Mouse (Mus musculus) retina, postnatal 7 days (tissue): ENCODE measurements around the gene Cul3.

Source experiments
- DNase-seq: peaks from one replicate; pipeline ENCODE4 v3.0.0-alpha.2; 2012; ENCODE audit warnings: low read depth, low spot score

Gene Cul3

DNA sequence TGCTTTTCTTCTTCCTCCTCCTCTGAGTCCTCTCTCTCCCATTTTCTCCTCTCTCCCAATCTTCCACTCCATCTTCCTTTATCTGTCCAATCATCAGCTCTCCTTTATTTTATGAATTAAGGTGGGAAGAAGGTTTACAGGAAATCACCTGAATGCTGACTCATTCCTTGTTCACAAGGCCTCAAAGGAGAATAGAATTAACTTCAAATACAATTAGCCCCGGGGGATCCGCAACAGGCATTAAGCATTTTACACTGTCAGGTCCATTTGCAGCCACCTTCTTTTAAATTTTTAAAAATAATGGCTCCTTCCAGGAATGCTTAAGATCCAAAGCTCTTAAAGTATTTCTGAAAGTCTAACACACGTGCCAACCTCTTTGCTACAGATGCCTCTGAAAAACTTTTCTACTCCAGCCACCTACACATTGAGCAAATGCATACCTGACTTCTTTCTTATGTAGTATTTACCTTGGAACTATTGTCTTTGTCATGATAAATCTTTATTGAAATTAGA, 24.7 kb downstream of the Cul3 start:
- DNase-seq: no peak

DNA sequence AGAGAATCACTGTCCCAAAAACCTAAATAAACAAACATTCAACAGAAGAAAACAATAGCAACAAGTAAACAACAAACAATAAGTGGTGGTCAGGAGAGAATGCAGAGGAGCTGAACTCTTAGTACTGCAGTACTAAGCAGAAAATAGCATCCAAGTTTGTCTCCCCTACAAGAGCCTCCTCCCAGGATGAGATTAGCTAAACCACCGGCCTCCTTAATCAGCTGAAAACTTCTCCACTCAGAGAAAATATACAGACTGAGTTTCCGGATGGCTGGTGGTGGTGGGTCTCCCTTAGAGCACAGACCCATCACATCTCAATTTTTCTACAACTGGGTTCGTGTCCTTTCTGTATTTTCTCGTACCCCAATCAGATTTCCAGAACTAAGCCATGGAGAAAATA, 47.0 kb downstream of the Cul3 start:
- no peak for DNase-seq

- DNase-seq: no peak
Measured at GRCm38 (mm10) chr1:80278731-80279130, 61.5 kb downstream of the Cul3 start.

- no peak for DNase-seq
Measured at GRCm38 (mm10) chr1:80260443-80260842, 79.8 kb downstream of the Cul3 start.

- DNase-seq: no peak
Measured at GRCm38 (mm10) chr1:80258632-80259031, 81.6 kb downstream of the Cul3 start.

- no peak for DNase-seq
Measured at GRCm38 (mm10) chr1:80253309-80253708, 87.0 kb downstream of the Cul3 start.

DNA sequence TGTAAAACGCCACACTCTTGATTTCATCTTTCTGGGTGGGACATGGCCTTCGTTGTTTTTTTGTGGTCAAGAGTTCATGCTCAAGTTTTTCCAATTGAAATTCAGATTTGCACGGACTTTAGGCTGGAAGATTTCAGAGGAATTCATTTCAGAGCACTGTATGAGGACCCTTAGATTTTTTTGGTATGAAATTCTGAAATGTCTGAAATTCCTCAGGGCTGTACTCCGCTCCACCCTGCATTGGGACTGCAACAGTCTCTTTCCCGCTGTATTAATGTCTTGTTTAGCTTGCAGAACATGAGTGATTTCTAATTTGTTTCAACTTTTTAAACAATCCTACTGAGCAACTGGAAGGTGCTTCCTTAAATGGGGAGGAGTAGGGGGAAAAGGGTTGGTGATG, 90.0 kb downstream of the Cul3 start:
- DNase-seq: no peak

DNA sequence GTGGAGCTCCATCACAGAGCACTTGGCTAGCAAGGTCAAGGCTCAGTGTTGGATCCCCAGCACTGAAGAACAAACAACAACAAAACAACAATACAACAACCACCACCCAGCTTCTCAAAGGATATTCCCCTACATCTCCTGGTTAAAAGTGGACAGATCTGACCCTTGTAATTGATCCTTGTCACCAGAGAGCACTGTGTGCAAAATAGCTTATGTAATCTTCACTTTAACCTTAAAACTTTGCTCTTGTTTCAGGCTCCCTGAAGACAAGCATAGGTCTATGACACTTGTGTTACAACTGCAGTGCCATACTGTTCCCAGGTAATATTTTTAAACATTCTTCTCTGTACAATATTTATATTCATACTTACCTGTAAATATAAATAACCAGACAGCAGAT, 93.1 kb downstream of the Cul3 start:
- no peak for DNase-seq

DNA sequence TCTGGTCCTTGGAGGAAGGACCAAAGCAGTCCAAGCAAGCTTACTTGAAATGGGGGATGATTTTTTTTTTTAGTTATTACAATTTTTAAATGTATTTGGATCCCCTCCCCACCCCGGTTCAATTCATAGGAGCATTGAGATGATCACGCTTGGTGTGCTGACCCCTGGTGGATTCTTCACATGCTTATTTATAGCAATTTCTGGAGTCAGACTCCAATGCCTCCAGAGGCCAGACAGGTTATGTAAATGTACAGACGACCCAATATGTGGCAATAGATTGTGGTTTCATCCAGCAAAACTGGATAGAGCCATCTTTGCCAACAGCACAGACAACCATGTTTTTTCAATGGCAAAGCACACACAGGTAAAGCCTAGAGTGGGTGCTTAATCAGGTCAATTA, 96.2 kb downstream of the Cul3 start:
- no peak for DNase-seq

DNA sequence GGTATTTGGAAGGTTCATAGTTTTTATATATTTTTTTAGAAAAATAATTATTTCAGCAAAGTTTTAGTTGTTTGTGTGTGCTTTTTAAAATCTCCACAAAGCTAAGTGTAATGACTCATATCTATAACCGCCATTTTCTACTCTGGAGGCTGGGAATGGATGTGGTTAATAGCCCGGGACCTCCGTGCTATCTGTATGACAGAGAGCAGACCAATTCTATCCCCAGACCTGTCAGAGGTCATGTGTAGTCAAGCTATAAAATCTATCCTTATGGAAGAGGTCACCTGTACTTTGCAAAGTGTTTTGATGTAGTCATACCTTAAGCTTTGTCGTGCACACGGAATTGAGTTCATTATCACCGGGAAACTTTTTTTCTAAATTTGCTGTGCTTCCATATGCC, 98.7 kb downstream of the Cul3 start:
- no peak for DNase-seq

DNA sequence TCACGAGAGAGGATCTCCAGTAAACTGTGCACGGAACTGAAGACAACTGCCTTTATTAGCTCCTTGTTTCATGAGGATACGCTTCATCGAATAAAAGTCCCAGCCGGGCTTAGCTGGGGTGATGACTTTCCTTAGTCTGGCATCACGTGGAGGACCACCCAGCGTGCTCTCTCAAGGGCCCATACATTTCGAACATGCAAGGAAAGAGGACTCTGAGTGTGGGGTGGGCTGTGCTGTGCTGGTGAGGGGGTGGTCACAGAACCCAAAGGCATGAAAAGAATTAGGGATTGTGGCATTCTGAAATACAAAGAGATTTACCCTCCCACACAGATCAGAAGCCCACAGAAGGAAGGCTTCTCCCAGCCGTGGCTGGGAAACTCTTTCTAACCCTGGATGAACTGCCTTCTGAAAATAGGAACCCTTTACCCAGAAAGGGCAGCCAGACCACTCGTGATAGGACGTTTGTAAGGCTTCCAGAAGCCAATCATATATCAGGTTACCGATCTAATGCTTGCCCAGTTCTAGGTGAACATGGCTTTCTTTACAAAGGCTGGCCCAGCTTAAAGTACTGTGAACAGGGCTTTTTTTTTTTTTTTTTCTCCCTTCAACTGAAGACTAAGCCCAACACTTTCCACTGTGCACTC, 100.1 kb downstream of the Cul3 start:
- no peak for DNase-seq

- DNase-seq: no peak
Measured at GRCm38 (mm10) chr1:80239481-80239880, 100.8 kb downstream of the Cul3 start.

- no peak for DNase-seq
Measured at GRCm38 (mm10) chr1:80236951-80237702, 103.2 kb downstream of the Cul3 start.

DNA sequence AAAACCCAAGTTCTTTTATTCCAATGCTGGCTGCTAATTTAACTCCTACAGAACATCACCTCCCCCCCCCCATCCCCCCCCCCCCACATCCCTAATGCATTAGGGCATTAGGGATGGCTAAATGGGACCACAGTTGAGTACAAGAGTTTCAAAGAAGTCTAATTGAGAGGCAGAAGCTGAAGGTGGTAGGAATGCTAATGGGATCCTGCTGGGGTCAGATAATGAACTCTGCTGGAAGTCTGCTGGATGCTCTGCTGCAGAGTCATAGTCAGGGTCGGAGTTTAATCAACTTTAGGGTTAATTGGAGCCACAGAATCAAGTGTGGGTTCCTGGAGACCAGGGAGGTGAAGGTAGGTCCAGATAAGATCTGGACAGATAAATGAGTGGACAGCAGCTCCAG, 104.2 kb downstream of the Cul3 start:
- no peak for DNase-seq

DNA sequence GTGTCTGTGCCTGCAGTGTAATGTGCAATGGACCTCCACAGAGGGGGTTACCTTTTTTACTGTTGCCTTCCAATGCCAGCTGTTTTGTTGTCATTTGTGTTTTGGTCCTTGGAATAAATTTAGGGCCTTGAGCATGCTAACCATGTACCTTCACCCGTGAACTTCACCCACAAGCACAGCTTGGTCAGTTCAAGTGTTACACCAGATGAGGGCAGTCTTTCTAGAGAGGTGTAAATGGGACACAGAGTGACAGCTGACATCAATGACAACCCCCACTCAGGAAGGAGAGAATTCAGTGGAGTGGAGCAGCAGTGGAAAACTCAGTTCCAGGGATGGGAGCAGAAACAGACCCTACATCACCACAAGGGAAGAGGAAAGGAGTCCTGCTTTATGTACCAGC, 109.7 kb downstream of the Cul3 start:
- DNase-seq: no peak

DNA sequence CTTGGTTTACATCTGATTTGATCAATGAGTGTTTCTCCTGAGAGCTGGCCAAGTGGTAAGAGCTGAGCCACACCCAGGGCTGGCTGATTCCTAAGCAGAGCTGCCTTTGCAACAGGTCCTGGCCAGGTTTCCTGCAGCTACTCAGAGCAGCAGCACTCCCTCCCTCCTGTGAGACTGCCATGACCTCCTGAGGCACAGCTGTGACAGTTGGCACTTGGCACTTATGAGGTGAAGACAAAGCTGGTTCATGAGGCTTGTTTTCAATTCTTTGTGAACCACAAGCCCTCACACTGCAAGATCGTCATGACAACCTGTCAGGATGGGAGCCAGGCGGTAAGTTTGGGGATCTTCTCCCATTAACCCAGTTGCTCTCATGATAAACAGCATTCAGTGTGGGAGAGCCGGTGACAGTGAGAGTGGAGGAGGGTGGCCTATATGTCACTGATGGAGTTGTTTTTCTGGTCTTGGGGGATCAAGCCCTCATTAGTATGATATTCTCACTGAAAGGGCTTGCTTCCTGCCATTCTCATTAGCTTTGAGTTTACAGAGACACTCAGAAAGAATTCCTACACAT, 115.4 kb downstream of the Cul3 start:
- DNase-seq: no peak

- no peak for DNase-seq
Measured at GRCm38 (mm10) chr1:80221151-80221550, 119.1 kb downstream of the Cul3 start.

- no peak for DNase-seq
Measured at GRCm38 (mm10) chr1:80218268-80218667, 122.0 kb downstream of the Cul3 start, which contains the start of gene Fam124b. Fam124b (minus strand) TSS chr1:80218473.
